Mouse (Mus musculus) liver, postnatal 0 days (tissue): ENCODE measurements at regions not wholly inside any gene's neighbourhood (a gene's known extent, or its start where the extent isn't known, plus 50 kb on each side); places are given as distances from the start of the nearest gene placed in this dataset.

Experiments used
- CTCF ChIP-seq: sonication (generic); IDR thresholded peaks from 2 replicates; pipeline ENCODE4 v1.5.1; 2016; ENCODE audit warnings: antibody characterized with exemption, low read depth
- EP300 ChIP-seq: IDR thresholded peaks from 2 replicates; pipeline ENCODE4 v1.6.1; 2016; ENCODE audit warnings: antibody characterized with exemption, low read depth, mild to moderate bottlenecking

GRCm38 (mm10) chr16:76183556-76183955 lies 161.5 kb upstream of the Samsn1 start:
- no peak for TF ChIP-seq CTCF
- TF ChIP-seq EP300 = no peak
